Mouse (Mus musculus): Measurements from ENCODE around the gene Otoa. TPM values are rescaled to one million over a fixed set of nuclear protein-coding genes. Genes with fewer than 3 reads are reported as not detected.

The Otoa gene
- polyA plus RNA-seq, 1 experiment from 2014 or later = not detected

DNA sequence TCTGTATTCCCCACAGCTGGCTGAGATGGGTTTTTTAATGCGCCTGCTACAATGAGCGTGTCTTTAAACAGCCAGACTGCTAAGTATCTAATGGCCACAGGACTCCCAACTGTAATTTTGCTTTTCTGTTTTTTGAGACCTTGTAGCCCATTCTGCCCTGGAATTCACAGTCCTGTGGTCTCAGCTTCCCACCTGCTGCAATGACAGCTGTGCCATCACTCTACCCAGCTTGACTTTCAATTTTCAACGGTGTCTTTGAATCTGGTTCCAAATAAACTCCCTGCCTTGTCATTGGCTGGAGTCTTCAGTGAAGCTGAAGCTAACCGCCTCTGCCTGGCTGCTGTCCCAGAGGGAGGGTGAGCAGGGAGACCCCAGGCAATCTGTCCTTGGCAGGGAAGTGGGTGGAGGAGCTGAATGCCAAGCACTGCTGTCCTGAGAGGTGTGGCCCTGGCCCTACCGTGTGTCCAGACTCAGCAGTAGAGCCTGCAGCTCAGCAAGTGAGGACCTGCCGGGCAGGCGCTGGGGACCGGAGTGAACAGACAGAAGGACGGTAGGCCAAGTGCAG, 1.6 kb downstream of the Otoa start:
- no peaks in the 10 kb centered on the region for H3K4me1 ChIP-seq
- H3K27me3 ChIP-seq = no peaks in the 10 kb centered on the region
- no peak overlapping the region for H3K4me2 ChIP-seq
- no peaks in the 10 kb centered on the region for H3K9me3 ChIP-seq
- H3K9ac ChIP-seq = no peak overlapping the region
- H3K27ac ChIP-seq = no peak overlapping the region
- peaks cover 10% of the 10 kb centered on the region; the same call in 1 of the 2 replicates for H3K36me3 ChIP-seq
- H3K4me3 ChIP-seq = no peak overlapping the region
- 68% methylated on average over 9 of the region's 9 CpGs for WGBS
- no peak; the same call in 1 of the 2 replicates for ATAC-seq (ENCODE audit: borderline replicate concordance, extremely low read depth, low FRiP score, low TSS enrichment)

DNA sequence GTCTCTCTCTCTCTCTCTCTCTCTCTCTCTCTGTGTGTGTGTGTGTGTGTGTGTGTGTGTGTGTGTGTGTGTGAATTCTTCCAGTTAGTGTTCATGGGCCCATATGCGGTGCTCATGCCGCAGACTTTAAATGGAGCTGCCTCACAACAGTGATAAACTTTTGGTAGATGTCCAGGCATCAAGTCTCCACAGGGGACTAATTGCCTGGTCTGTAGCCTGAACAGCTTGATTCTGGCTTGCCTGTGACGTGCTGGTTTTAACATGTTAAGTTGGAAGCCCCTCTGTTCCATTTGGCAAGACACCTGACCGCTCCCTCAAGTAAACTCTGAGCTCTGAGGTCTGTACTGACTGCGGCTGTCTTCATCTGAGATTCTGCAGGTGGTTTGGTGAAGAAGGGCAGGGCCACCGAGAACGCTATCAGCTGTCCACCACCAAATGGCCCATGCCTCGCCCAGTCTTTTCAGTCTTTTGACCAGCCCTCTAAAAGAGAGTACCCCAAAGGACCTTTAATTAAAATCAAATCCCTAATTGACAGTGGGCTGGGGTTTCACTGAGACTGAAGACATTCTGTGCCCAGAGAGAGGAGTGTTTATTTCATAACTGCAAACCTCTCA, 3.5 kb downstream of the Otoa start:
- Histone ChIP-seq H3K9me3 (no peaks in the 10 kb centered on the region), H3K4me2 (no peak overlapping the region), H3K27me3 (no peaks in the 10 kb centered on the region), H3K4me1 (no peaks in the 10 kb centered on the region), H3K36me3 (0 out of 2 replicates have a peak, but pooled peaks cover 3% of the 10 kb centered on the region), H3K27ac (no peak overlapping the region), H3K9ac (no peak overlapping the region), H3K4me3 (no peak overlapping the region)
- 66% methylated on average over 8 of the region's 8 CpGs for WGBS
- no peak for ATAC-seq (ENCODE audit: borderline replicate concordance, extremely low read depth, low FRiP score, low TSS enrichment)

DNA sequence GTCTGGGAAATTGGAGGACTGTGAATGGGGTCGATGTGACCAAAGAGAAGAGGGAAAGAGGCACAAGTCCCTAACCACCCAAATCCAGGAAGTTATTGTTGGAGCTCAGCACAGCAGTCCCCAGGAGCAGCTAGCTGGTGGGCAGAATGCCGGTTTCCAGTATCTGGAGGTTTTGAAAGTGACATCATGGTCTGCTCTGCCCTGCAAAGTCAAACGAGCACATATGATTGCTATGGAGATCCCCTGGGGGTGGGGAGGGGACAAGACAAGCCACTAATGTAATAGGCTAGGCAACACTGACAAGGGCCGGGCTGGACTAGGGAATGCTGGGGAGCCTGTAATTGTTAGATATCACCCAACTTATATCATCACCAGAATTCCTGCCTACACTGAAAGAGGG, 4.0 kb downstream of the Otoa start:
- 0 out of 2 replicates have a peak, but pooled peaks cover 1% of the 10 kb centered on the region for H3K36me3 ChIP-seq
- no peaks in the 10 kb centered on the region for H3K27me3 ChIP-seq
- H3K27ac ChIP-seq = no peak overlapping the region
- H3K4me1 ChIP-seq = no peaks in the 10 kb centered on the region
- 0 out of 2 replicates have a peak, but pooled peaks have one; percentile 19 for ATAC-seq (ENCODE audit: borderline replicate concordance, extremely low read depth, low FRiP score, low TSS enrichment)
- no peak overlapping the region for H3K4me3 ChIP-seq
- no peaks in the 10 kb centered on the region for H3K9me3 ChIP-seq
- 15% methylated on average over 4 of the region's 4 CpGs for WGBS
- H3K4me2 ChIP-seq = no peak overlapping the region
- no peak overlapping the region for H3K9ac ChIP-seq

GRCm38 (mm10) chr7:121088745-121089144, 7.3 kb downstream of the Otoa start:
- H3K27ac ChIP-seq = no peak overlapping the region
- H3K36me3 ChIP-seq = no peaks in the 10 kb centered on the region
- no peaks in the 10 kb centered on the region for H3K27me3 ChIP-seq
- H3K4me3 ChIP-seq = no peak overlapping the region
- no peaks in the 10 kb centered on the region for H3K9me3 ChIP-seq
- ATAC-seq (ENCODE audit: borderline replicate concordance, extremely low read depth, low FRiP score, low TSS enrichment) = no peak
- H3K9ac ChIP-seq = no peak overlapping the region
- H3K4me2 ChIP-seq = no peak overlapping the region
- 68% methylated on average over 5 of the region's 5 CpGs for WGBS
- H3K4me1 ChIP-seq = no peaks in the 10 kb centered on the region

GRCm38 (mm10) chr7:121090748-121091147, 9.3 kb downstream of the Otoa start:
- Histone ChIP-seq H3K4me2 (no peak overlapping the region), H3K9ac (no peak overlapping the region), H3K36me3 (no peaks in the 10 kb centered on the region), H3K4me1 (no peaks in the 10 kb centered on the region), H3K9me3 (no peaks in the 10 kb centered on the region), H3K27me3 (no peaks in the 10 kb centered on the region), H3K27ac (no peak overlapping the region), H3K4me3 (no peak overlapping the region)
- WGBS = 85% methylated on average over 7 of the region's 7 CpGs
- no peak for ATAC-seq (ENCODE audit: borderline replicate concordance, extremely low read depth, low FRiP score, low TSS enrichment)

DNA sequence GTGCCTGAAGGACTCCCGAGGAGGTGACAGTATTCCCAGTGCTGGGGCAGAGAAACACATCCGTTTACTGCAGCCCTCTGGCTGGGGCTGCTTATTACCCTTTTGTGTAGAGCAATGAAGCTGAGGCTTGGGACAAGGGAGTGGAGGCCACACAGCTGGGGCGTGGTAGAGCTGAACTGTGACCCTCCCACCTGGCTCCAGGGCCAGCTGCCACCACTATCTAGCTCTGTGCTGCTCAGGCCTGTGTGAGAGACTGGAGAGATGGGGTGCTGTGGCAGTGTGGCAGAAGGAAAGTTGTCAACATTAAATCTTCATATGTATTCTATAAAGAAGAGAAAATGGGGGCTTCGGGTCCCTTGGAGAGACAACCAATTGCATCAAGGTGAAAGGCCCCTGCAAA, 11.6 kb downstream of the Otoa start:
- no peak for ATAC-seq (ENCODE audit: borderline replicate concordance, extremely low read depth, low FRiP score, low TSS enrichment)
- Histone ChIP-seq H3K4me3 (no peak overlapping the region), H3K27ac (no peak overlapping the region), H3K4me2 (no peak overlapping the region), H3K9me3 (no peaks in the 10 kb centered on the region), H3K4me1 (no peaks in the 10 kb centered on the region), H3K27me3 (no peaks in the 10 kb centered on the region), H3K36me3 (no peaks in the 10 kb centered on the region), H3K9ac (no peak overlapping the region)
- 67% methylated on average over 4 of the region's 4 CpGs for WGBS

- Histone ChIP-seq H3K27ac (no peak overlapping the region), H3K9ac (no peak overlapping the region), H3K4me3 (no peak overlapping the region), H3K4me1 (no peaks in the 10 kb centered on the region), H3K36me3 (no peaks in the 10 kb centered on the region), H3K27me3 (no peaks in the 10 kb centered on the region), H3K4me2 (no peak overlapping the region), H3K9me3 (no peaks in the 10 kb centered on the region)
- ATAC-seq (ENCODE audit: borderline replicate concordance, extremely low read depth, low FRiP score, low TSS enrichment) = peak; percentile 70
- WGBS = 56% methylated on average over 10 of the region's 10 CpGs
These were observed 17.4 kb downstream of the Otoa start for GRCm38 (mm10) chr7:121098614-121099389.

GRCm38 (mm10) chr7:121107851-121108250, 26.4 kb downstream of the Otoa start:
- Histone ChIP-seq H3K27ac (no peak overlapping the region), H3K4me2 (no peak overlapping the region), H3K4me3 (no peak overlapping the region), H3K4me1 (no peaks in the 10 kb centered on the region), H3K9ac (no peak overlapping the region), H3K36me3 (no peaks in the 10 kb centered on the region), H3K27me3 (no peaks in the 10 kb centered on the region), H3K9me3 (no peaks in the 10 kb centered on the region)
- WGBS = 58% methylated on average over 3 of the region's 3 CpGs
- ATAC-seq (ENCODE audit: borderline replicate concordance, extremely low read depth, low FRiP score, low TSS enrichment) = no peak

DNA sequence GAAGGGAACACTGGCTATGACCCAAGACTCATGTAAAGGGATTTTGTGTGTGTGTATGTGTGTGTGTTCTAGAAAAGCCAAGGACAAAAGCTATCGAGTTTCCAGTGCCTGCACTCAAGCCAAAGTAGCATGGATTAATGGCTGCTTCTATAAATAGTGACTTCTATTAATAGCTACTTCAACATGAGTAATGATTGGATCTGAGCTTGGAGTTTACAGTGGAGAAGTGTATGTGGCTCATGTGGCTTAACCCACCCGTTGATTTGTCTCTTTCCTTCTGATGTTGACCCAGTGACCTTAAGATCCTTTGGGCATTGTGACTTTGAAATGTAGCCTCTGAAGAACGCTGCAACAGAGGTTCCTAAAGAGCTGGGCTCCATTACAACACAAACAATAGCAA, 29.9 kb downstream of the Otoa start:
- Histone ChIP-seq H3K36me3 (no peaks in the 10 kb centered on the region), H3K4me3 (no peak overlapping the region), H3K27me3 (no peaks in the 10 kb centered on the region), H3K4me2 (no peak overlapping the region), H3K27ac (no peak overlapping the region), H3K9ac (no peak overlapping the region), H3K9me3 (no peaks in the 10 kb centered on the region), H3K4me1 (no peaks in the 10 kb centered on the region)
- no peak for ATAC-seq (ENCODE audit: borderline replicate concordance, extremely low read depth, low FRiP score, low TSS enrichment)
- 18% methylated on average over 3 of the region's 3 CpGs for WGBS

- H3K4me2 ChIP-seq = no peak overlapping the region
- H3K9ac ChIP-seq = no peak overlapping the region
- H3K4me1 ChIP-seq = no peaks in the 10 kb centered on the region
- no peak overlapping the region for H3K4me3 ChIP-seq
- no peak overlapping the region for H3K27ac ChIP-seq
- no peaks in the 10 kb centered on the region for H3K27me3 ChIP-seq
- 51% methylated on average over 3 of the region's 3 CpGs for WGBS
- no peak for ATAC-seq (ENCODE audit: borderline replicate concordance, extremely low read depth, low FRiP score, low TSS enrichment)
- H3K36me3 ChIP-seq = no peaks in the 10 kb centered on the region
- H3K9me3 ChIP-seq = no peaks in the 10 kb centered on the region
These were observed 30.3 kb downstream of the Otoa start for GRCm38 (mm10) chr7:121111762-121112161.

GRCm38 (mm10) chr7:121120143-121120818, 38.8 kb downstream of the Otoa start:
- no peaks in the 10 kb centered on the region for H3K36me3 ChIP-seq
- WGBS = 12% methylated on average over 10 of the region's 10 CpGs
- no peak overlapping the region for H3K4me2 ChIP-seq
- no peak overlapping the region for H3K27ac ChIP-seq
- no peaks in the 10 kb centered on the region for H3K4me1 ChIP-seq
- H3K4me3 ChIP-seq = no peak overlapping the region
- H3K9me3 ChIP-seq = no peaks in the 10 kb centered on the region
- no peak overlapping the region for H3K9ac ChIP-seq
- no peaks in the 10 kb centered on the region for H3K27me3 ChIP-seq
- peak; percentile 64; the same call in 1 of the 2 replicates for ATAC-seq (ENCODE audit: borderline replicate concordance, extremely low read depth, low FRiP score, low TSS enrichment)

- 95% methylated on average over 2 of the region's 2 CpGs for WGBS
- no peaks in the 10 kb centered on the region for H3K36me3 ChIP-seq
- no peak overlapping the region for H3K4me3 ChIP-seq
These were observed 49.4 kb downstream of the Otoa start for GRCm38 (mm10) chr7:121130837-121131236.

More at GRCm38 (mm10) chr7:121130837-121131236, 49.4 kb downstream of the Otoa start:
- Histone ChIP-seq H3K4me1 (no peaks in the 10 kb centered on the region), H3K27me3 (no peaks in the 10 kb centered on the region), H3K9ac (no peak overlapping the region), H3K9me3 (no peaks in the 10 kb centered on the region), H3K27ac (no peak overlapping the region), H3K4me2 (no peak overlapping the region)
- ATAC-seq (ENCODE audit: borderline replicate concordance, extremely low read depth, low FRiP score, low TSS enrichment) = no peak
